Mouse (Mus musculus): ENCODE measurements around the gene Tigd2.
A peak's percentile ranks its signal among the peaks of the same experiment; 100 is the strongest.
"Not testable (repeated sequence)": the region's sequence is repeated elsewhere in the genome, so short reads cannot be mapped to it uniquely, and the experiment has no call there.

The Tigd2 gene

GRCm38 (mm10) chr6:59208685-59209298, at the start of gene Tigd2:
Gene Tigd2 (plus strand): TSS chr6:59208870.
- peak; percentile 89 for DNase-seq

DNA sequence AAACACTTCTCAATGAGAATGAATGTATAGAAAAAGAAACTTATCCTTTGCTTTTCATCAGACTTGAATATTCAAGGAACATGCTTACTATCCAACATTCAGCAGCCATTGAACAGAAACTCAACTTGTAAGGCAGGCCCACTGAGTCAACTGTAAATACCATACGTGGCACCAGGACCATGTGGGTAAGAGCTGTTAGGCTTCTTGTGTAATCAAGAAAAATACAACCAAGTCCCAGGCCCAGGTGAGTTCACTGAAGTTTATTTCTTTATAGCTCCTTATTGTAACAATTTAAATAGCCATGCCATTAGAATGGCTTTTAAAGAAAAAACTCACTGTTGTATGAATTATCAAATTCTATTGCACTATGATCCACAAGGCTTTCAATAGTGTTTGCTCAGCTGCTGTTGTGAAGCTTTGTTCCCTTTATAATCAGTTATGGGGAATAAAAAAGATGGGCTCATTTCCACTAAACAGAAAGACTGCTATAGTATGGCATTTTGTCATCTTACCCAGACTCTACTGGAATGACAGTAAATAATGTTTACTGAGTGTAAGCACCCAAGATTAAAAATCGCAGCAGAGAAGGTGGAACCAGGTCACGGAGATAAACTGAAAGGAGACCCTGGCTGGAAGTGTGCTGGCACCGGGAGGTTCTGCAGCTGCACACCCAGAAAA, 46.7 kb upstream of the Tigd2 start:
- no peak for DNase-seq

DNA sequence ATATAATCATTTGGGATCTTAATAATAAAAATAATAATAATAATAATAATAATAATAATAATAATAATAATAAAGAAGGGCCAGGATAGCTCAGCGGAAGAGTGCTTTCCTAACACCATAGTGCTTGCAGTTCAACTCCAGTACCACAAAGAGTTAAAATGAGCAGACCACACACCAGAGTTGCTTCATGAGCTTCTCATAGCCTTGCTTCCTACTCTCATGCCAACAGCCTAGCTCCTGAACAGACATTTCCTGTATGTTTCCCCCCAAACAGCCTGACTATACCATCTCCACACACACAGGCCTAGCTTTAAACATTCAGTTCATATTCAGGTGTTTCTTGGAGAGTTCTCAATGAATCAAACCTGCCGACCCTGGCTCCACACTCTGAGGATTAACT, 45.8 kb upstream of the Tigd2 start:
- DNase-seq = no peak

- no peak for DNase-seq
These were observed 45.3 kb upstream of the Tigd2 start for GRCm38 (mm10) chr6:59163407-59163806.

DNA sequence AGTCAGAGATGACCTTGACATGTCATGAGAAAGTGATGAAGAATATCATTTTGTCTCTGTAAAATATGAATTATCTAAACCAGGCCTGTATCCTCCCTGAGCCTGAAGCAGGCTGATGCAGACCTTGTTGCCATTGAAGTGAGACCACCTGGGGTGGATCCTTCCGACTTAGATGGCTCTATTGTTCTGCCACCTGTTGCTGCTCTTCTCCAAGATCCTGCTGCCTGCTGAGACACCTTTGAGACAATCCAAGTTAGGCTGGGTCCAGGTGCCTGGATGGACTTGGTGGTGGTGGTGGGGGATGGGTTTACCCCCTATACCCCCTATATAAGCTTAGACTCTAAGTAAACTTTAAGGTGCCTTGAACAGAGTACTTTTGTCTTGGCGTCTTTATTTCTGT, 39.7 kb upstream of the Tigd2 start:
- no peak for DNase-seq

DNA sequence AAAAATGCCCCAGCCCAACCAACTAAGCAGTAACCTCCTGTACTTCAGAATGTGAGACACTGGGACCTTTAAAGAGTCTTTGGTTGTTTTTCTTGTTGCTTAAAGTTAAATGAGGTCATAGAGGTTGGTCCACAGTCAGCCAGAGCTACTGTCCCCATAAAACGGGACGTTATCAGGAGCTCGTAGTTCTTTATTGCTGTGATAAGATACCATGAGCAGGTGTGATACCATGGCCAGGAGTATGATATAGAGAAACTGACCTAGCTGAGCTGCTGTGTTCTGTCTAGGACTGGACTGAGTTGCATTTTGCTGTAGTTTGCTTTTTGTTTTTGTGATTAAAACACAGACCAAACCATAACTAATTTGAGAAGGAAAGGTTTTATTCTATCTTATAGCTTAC, 37.4 kb upstream of the Tigd2 start:
- no peak for DNase-seq

- no peak for DNase-seq
These were observed 34.7 kb upstream of the Tigd2 start for GRCm38 (mm10) chr6:59173940-59174339.

DNA sequence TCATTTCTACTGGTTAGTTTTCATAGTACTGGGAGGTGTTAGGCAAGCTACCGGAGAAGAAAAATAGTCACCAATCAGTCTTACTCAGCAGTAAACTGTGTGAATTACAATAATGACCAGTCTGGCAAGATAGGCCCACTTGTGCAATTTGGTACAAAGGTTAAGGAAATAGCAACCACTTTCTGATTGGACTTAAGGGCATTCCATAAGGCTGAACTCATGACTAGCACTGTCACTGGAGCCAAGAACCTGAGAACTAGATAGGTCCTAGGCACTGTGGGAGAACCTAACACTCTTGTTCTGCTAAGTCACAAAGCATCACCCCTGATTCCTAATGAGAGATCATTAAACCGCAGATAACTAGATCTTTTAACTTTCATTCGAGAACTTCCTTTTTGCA, 30.6 kb upstream of the Tigd2 start:
- DNase-seq = peak; percentile 56

GRCm38 (mm10) chr6:59180376-59180996, 28.2 kb upstream of the Tigd2 start:
- peak; percentile 75 for DNase-seq

- DNase-seq = no peak
These were observed 23.5 kb upstream of the Tigd2 start for GRCm38 (mm10) chr6:59185010-59185699.

DNA sequence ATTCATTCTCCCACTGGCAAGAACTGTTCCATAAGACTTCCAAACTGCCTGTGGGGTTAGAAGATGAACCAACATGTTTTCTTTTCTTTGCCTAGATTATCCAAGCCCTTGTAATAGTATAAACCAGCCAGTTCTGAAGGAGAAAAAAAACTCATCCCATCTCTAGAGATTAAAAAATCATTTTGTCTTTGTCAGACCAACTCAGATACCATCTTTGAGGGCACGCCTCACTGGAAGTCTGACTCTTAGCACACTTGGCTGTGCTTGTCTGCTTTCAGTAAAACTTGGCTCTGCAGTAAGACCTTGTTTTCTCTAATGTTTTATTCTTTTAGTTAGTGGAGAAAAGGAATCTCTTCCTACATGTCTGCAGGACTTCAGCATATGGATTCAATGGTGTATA, 18.7 kb upstream of the Tigd2 start:
- DNase-seq = no peak

GRCm38 (mm10) chr6:59194518-59194917, 14.2 kb upstream of the Tigd2 start:
- DNase-seq = not testable (repeated sequence)

GRCm38 (mm10) chr6:59195849-59196635, 12.6 kb upstream of the Tigd2 start:
- no peak for DNase-seq

GRCm38 (mm10) chr6:59196746-59197145, 11.9 kb upstream of the Tigd2 start:
- no peak for DNase-seq

GRCm38 (mm10) chr6:59198356-59198755, 10.3 kb upstream of the Tigd2 start:
- DNase-seq = no peak

GRCm38 (mm10) chr6:59199021-59199420, 9.6 kb upstream of the Tigd2 start:
- DNase-seq = no peak

DNA sequence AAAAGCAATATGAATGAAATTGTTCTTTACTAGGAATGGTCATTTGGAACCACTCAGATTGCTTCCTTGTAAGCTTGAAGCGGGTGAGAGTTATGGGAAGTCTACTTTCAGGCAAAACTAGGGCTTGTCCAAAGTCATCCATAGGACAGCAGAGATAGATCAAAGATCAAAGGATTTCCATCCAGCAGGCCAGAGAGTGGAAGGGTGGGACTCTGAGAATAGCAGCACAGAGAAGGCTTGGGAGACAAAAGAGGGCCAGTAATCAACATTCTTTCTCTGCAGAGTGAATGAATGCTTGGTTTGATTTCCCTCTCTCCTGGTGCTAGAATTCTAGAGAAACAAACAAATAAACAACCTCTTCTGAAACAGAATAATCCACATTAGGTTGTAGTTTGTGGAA, 1.1 kb upstream of the Tigd2 start:
- DNase-seq = no peak

DNA sequence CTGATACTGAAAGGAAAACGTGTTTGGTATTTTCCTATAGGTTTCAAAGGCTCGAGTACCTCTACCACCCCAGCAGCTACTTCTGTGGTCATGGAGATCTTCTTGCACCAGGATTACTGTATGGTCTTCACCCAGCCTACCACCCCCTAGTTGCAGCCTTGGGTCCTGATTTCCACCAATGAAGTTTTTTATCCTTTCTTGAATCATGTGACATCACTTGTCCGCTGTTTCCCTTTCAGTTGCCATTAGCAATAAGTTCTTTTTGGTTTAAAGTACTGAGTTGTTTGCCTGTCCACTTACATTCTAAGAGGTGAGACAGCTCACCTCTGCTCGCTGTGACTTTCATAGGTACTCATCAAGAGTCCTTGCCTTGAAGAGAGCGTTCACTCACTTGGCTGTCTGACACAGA, 633 bp downstream of the Tigd2 start:
- peak; percentile 50 for DNase-seq

DNA sequence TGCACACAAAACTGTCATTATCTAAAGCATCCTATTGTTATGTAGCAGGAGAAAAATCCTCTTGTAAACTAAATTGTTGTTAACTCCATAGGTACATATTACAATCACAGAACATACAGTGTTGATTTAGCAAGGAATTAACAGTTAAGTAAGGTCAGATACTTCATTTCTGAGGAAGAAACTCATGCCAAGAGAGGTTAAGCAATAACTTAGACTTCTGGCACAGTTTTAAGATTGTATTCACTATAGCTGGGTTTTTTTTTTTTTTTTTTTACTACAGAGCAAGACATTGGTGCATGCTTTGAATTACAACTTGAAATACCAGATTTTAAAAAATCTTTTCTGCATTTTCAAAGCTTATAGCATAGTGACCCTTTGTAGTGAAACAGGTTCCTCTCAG, 24.5 kb downstream of the Tigd2 start:
- peak; percentile 13 for DNase-seq

- DNase-seq = no peak
These were observed 25.0 kb downstream of the Tigd2 start for GRCm38 (mm10) chr6:59233651-59234050.

DNA sequence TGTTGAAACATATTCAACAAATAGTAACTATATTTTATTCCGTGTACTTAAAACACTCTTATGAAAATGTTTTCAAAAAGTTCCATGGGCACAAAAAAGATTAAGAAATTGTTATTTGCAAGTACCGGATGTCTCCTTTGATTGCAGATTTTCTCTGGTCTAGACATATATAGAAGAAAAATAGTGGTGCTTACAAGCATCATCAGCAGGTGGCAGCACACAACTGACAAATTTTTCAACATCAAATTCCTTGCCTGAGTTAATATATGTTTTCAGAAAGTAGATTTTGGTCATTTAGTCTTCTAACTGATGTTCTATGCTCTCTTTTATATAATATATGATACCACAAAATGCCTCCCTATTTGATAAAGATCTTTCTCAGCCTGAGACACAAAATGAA, 41.0 kb downstream of the Tigd2 start:
- DNase-seq = peak; percentile 56

DNA sequence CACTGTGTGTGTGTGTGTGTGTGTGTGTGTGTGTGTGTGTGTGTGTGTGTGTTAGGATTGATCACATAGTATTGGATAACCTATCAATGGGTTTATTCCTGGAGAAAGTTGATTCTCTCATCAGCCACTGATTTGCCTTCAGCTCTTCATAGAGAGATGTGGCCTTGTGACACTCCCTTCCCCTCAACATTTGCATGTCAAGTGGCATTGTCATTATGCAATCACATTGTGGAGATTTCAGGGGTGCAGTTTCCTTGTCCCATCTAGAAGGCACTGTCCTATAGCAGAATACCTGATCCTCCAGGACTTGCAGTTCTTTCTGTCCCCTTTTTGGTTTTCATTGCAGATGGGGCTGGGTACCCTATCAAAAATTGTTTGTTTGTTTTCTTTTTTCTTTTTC, 41.9 kb downstream of the Tigd2 start:
- DNase-seq = no peak

DNA sequence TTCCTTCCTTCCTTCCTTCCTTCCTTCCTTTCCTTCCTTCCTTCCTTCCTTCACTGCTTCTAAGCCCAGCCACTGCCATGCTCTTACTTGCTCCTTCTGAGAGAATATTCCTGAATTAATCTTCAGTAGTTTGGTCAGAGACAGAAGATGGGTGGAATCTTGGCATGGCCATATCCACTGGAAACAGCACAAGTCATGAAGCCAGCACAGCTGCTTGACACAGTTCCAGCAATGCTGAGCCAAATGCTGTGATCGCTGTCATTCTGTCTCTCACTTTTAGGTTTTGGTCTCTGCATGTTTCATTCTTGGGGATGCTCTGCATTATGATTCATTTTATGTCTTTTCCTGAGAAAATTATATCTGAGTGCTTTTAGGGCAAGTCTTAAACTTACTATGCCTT, 47.2 kb downstream of the Tigd2 start:
- no peak for DNase-seq

Measured in kidney, adult 9 months (tissue).